Mouse (Mus musculus) regulatory T cell (primary cell): ENCODE results near the gene Popdc3.
"Not testable (repeated sequence)": the region's sequence is repeated elsewhere in the genome, so short reads cannot be mapped to it uniquely, and the experiment has no call there.

Source experiments
- in situ Hi-C: fragments of 300-600 bp; cut with MboI, MseI; formaldehyde crosslinking; loops from one replicate; pipeline ENCODE4 v1.15.1; 2025; ENCODE audit warnings: high pct_unique_total_duplicates

The Popdc3 gene

GRCm38 (mm10) chr10:45194531-45194930 lies 16.6 kb downstream of the Popdc3 start:
- in situ Hi-C loops, result loop anchor here (10.0 kb wide), 1 partner anchor 1260 kb away; no protein-coding TSS in a partner anchor

- in situ Hi-C loops, result no loop called here
Observed at GRCm38 (mm10) chr10:45204582-45204981, 26.7 kb downstream of the Popdc3 start.

- in situ Hi-C loops, result no loop called here
Observed at GRCm38 (mm10) chr10:45210201-45210600, 32.3 kb downstream of the Popdc3 start.

- in situ Hi-C loops, result no loop called here
Observed at GRCm38 (mm10) chr10:45216676-45217075, 38.8 kb downstream of the Popdc3 start.

DNA sequence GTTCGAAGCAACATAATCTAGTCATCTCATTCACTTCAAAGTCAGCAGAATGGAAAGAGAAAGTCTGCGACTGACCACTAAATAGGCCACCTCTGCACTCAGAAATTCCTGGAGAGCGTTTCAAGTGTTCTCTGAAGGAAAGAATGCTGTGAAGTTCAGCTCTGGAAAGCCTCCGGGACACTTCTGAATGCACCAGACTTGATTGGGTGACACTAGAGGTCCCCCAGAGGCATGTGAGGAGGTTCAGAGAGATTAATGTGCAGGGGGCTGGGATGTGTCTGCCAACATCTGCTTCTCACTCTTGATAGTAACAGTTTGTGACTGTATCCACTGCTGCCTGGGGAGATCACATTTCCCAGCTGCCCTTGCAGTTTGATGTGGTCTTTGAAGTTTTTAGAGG lies 52.1 kb downstream of the Popdc3 start:
- in situ Hi-C loops, result no loop called here

DNA sequence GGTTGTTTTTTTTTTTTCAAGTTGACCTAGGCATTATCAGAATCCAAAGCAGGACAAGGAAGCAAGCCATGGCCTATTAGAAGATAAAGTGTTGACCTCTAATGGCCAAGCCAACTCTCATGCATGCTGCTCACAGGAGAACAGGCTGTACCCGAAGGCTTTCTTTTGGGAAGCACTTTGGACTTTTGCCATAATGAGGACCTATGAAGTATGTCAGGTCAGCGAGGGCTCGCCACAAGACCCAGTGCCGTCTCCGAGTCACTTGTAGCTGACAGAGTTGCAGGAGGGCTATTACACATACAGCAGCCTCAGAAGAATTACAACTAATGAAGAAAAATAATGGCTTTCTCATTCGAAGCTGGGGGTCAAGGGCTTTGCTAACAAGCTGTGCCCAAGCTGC lies 55.5 kb downstream of the Popdc3 start:
- in situ Hi-C loops, result no loop called here

- in situ Hi-C loops, result no loop called here
Observed at GRCm38 (mm10) chr10:45236304-45236703, 58.4 kb downstream of the Popdc3 start.

DNA sequence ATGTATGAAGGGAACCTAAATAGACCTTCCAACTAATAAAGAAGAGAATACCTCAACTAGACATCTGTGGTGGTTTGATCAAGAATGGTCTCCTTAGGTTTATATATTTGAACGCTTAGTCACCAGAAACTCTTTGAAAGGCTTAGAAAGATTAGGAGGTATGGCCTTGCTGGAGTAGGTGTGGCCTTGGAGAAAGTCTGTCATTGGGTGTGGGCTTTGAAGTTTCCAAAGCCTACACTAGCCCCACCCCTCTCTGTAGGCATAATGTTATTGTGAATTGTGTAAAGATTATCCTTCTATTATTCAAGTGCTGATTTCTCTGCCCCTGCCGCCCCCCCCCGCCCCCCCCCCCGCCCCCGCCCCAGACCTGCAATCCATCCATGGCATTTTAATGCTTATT lies 59.6 kb downstream of the Popdc3 start:
- in situ Hi-C loops, result no loop called here

DNA sequence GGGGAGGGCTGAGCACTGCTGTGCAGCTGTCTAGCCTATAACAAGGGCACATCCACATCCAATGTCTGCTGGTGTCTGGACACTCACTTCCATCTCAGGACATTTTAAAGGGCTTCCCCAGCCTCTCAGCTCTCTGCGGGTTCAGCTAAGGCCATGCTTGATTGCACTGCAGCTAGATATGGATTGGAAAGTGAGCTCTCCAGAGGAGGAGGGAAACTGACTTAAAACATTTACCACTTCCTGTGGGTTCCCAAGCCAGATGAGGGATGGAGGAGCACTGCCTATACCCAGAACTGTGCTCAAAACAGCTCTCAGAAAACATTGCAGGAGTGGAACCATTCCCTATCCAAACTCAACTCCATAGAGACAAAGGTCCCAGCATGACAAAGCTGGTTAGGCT lies 82.6 kb downstream of the Popdc3 start:
- in situ Hi-C loops, result no loop called here

GRCm38 (mm10) chr10:45262126-45262525 lies 84.2 kb downstream of the Popdc3 start:
- in situ Hi-C loops, result no loop called here

DNA sequence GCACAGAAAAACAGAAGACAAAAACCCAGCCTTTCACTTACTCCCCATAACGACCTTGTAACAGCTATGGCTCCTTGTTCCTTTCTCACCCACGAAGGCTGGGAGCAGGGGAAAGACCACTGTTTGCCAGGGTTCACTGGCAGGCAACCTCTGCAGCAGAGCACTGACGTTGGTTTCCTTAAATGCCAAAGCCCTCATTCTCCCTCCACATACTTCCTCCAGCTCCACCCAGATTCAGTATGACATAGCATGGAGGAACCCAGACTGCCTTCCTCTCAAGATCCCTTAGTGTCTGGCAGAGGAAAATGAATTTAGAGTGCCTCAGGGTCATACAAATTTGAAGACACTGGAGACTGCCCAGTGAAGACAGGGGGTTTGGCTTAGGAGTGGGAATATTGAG lies 98.6 kb downstream of the Popdc3 start:
- in situ Hi-C loops, result no loop called here

GRCm38 (mm10) chr10:45276995-45277394 lies 99.1 kb downstream of the Popdc3 start:
- in situ Hi-C loops, result no loop called here

GRCm38 (mm10) chr10:45285651-45286050 lies 107.8 kb downstream of the Popdc3 start:
- in situ Hi-C loops, result no loop called here

- in situ Hi-C loops, result no loop called here
Observed at GRCm38 (mm10) chr10:45288351-45288750, 110.5 kb downstream of the Popdc3 start.

DNA sequence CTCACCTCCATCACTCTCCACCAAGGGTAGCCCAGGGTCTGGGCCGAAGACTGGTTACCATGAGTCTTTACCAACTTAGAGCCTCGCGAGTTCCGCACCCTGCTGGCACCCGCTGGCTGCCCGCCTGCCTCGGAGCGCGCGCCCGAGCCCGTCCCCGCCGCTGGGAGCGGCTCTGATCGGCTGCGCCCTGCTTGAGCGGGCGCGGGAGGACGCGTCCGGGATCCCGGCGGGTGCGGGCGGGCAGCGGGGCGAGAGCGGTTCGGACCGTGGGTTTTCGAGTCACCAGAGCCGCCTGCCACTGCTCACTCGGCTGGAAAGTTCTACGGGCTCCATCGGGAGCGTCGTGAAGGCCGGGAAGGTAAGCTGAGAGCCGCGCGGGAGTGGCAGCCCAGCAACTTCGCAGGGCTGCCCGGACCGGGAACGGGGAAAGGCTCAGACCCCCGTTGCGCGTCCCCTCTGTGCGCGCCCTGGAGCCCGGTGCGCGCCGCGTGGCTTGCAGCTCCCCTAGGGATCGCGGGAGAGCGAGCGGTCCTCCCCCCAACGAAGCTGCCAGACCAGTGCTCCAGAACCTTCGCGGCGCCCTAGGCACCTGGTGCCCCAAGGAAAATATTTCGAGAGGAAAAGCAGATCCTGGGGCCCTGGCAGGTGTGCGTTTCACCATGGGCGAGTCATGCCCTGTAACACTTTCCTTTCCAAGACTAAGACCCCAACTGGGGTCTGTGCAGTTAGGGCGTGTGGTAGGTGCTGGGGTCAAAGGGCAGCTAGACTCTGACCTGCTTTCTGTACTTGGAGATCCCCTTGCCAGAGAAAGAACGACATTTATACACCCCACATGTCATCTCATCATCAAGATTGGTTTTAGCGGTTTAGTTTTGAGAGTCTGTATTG lies 111.6 kb downstream of the Popdc3 start:
- in situ Hi-C loops, result no loop called here

GRCm38 (mm10) chr10:45290618-45291017 lies 112.7 kb downstream of the Popdc3 start:
- in situ Hi-C loops, result no loop called here

DNA sequence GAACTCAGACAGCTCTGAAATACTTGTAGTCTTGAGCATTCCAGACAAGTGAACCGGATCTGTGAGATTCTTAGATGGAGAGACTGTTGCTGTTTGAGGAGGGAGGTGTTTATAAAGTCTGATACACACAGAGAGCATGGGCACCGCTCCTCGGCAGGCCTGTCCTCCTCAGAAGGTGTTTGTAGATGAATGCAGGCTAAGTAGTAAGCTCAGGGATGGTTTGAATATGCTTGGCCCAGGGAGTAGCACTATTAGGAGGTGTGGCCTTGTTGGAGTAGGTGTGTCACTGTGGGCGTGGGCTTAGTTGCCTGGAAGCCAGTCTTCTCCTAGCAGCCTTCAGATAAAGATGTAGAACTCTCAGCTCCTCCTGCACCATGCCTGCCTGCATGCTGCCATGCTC lies 114.3 kb downstream of the Popdc3 start:
- in situ Hi-C loops, result not testable (repeated sequence)

DNA sequence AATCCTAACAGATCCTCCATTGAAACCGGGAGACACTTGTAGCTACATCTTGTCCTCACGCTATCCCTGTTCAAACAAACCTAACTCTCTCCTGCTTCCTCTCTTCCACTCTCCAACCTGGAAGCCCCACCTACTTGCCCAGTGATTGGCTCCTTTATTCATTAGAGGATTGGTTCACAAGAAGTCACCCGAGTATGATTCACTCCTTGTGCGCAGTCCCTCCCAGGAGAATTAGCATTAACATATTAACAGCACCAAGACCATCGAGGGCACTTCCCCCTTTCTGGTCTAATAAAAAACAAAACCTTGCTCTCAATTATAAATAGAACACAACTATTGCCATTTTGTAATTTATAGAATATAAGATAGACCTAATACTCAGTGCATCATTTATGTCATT lies 117.2 kb downstream of the Popdc3 start:
- in situ Hi-C loops, result no loop called here

DNA sequence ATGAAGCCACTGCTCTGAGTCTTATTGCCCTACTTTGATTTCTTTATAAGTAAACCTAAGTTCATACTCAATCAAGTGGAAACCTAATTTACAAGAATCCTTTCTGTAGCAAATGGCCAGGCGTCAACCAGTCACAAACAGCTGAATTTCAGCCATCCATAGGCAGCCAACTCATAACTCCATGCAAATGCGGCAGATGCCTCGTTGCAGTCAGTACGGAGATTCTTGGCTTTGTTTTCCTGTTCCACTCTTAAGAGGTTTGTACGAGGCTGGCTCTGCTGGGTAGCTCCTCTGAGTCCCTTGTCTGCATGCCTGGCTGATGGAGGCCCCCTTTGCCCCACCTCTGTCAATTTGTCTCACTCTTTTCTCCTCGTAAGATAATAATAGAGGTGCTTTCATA lies 120.6 kb downstream of the Popdc3 start:
- in situ Hi-C loops, result no loop called here

DNA sequence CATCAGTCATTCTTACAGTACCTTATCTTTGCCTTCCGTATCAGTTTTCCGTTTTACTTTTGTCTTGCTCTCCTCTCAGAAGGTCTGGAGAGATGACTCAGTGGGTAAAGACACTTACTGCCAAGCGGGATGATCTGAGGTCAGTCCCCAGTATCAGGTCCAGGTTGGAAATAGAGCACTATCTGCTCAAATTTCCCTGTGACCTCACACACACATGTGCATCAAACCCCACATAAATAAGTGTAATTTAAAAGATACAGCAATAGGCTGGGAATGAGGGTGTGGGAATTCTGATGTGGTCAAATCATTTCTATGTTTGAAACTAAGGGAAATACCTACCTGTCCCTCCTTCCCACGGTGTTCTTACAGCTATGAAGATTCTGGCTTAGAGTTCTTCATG lies 121.6 kb downstream of the Popdc3 start:
- in situ Hi-C loops, result no loop called here

DNA sequence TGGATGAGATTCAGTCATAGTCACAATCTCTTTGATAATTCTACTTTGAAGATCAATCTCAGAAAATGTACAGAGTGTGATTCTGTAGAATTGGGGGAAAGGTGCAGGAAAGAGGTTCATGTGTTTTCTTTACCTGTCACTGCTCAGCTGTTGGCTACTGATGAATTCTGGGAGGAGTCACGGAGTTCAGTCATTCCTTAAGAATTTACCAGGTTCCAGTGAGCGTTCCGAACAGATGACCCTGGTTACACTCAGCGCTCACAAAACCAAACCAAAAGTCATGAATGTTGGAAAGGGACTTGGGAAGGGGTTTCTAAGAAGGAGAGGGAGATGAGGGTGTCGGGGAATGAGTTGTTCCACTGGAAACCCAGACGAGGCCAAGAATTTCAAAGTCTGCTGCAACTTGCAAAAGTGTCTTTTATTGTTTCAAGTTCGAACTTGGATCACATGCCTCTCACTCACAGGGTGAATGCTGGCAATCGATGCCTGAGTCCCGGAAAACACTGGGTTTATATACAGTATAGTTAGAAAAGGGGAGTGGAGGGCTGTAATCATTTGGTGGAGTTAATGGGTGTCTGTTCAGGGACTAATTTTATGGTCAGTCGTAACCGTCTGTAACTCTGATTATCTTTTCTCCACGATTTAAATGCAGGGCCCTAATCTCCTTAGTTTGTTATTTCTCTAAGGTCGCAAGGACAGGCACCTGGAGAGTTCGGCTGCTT lies 125.6 kb downstream of the Popdc3 start:
- in situ Hi-C loops, result loop anchor here (10.0 kb wide), 1 partner anchor 1009 kb away; no protein-coding TSS in a partner anchor

DNA sequence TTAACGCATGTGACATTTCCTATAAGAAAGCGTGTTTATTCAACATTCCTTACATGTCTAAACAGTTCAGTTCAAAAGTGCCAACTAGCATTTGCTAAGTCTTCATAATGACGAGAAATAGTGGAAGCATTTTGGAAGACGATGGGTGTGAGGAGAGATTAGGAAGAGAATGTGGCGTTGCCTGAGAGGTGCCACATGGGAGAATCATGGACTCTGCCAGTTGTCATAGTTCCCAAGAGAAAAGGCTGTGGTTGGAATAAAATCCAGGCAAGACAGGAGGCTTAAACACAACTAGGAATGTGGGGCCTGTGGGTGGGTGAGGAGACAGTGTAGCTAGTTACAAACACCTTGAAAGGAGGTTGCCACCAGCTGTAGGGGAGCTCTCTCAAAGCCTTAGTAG lies 127.3 kb downstream of the Popdc3 start:
- in situ Hi-C loops, result loop anchor here (10.0 kb wide), 1 partner anchor 1010 kb away; no protein-coding TSS in a partner anchor

DNA sequence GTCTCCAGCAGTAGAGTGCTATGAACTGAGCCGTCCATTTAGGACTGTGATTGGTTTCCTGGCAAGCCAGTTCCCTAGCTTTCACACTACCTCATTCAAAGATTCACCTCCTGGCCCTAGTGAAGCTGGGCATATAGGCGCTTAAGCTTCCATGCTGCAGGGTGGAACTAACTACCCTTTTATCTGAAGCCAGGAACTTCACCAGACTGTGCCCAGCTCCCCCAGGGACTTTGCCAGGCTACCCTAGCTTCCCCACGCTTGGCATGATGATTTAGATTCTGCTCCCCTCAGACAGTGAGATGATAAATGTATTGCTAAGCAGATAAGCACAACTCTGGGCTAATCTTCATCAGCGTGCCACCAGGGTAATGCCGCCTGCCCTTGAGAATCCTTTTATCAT lies 133.2 kb downstream of the Popdc3 start:
- in situ Hi-C loops, result loop anchor here (10.0 kb wide), 1 partner anchor 964 kb away; no protein-coding TSS in a partner anchor
